Mouse (Mus musculus): ENCODE data around the gene Nedd9. TPM values are rescaled to one million over a fixed set of nuclear protein-coding genes. Genes with fewer than 3 reads are reported as not detected.

Gene Nedd9
- polyA plus RNA-seq, 1 experiment: 16.9 TPM

GRCm38 (mm10) chr13:41355552-41355951 lies 131.6 kb downstream of the Nedd9 start:
- TF ChIP-seq POLR2A (IDR thresholded peaks at IDR 0.05; ENCODE audit: borderline replicate concordance, low read depth, low read length) (no peak), CTCF (IDR thresholded peaks at IDR 0.05; ENCODE audit: low read depth, low read length) (no peak)
- 0 out of 2 replicates have a peak, but pooled peaks cover 4% of the 10 kb centered on the region for H3K4me1 ChIP-seq (ENCODE audit: control insufficient read depth, insufficient read depth, low read length)
- H3K4me3 ChIP-seq (ENCODE audit: insufficient read depth, low read length): no peak overlapping the region
- no peak overlapping the region for H3K27ac ChIP-seq (ENCODE audit: insufficient read depth, low read depth, low read length)

GRCm38 (mm10) chr13:41354591-41354990 lies 132.6 kb downstream of the Nedd9 start:
- Histone ChIP-seq H3K27ac (ENCODE audit: insufficient read depth, low read depth, low read length) (no peak overlapping the region), H3K4me1 (ENCODE audit: control insufficient read depth, insufficient read depth, low read length) (0 out of 2 replicates have a peak, but pooled peaks cover 4% of the 10 kb centered on the region), H3K4me3 (ENCODE audit: insufficient read depth, low read length) (no peak overlapping the region)
- TF ChIP-seq POLR2A (IDR thresholded peaks at IDR 0.05; ENCODE audit: borderline replicate concordance, low read depth, low read length) (no peak), CTCF (IDR thresholded peaks at IDR 0.05; ENCODE audit: low read depth, low read length) (no peak)

- H3K4me3 ChIP-seq (ENCODE audit: insufficient read depth, low read length): no peak overlapping the region
- H3K27ac ChIP-seq (ENCODE audit: insufficient read depth, low read depth, low read length): no peak overlapping the region
- 0 out of 2 replicates have a peak, but pooled peaks cover 4% of the 10 kb centered on the region for H3K4me1 ChIP-seq (ENCODE audit: control insufficient read depth, insufficient read depth, low read length)
- TF ChIP-seq CTCF (IDR thresholded peaks at IDR 0.05; ENCODE audit: low read depth, low read length): no peak
- TF ChIP-seq POLR2A (IDR thresholded peaks at IDR 0.05; ENCODE audit: borderline replicate concordance, low read depth, low read length): no peak
Observed at GRCm38 (mm10) chr13:41353676-41354075, 133.5 kb downstream of the Nedd9 start.

GRCm38 (mm10) chr13:41352352-41352751 lies 134.8 kb downstream of the Nedd9 start:
- no peak for TF ChIP-seq CTCF (IDR thresholded peaks at IDR 0.05; ENCODE audit: low read depth, low read length)
- H3K4me1 ChIP-seq (ENCODE audit: control insufficient read depth, insufficient read depth, low read length): 0 out of 2 replicates have a peak, but pooled peaks cover 4% of the 10 kb centered on the region

GRCm38 (mm10) chr13:41350589-41350988 lies 136.6 kb downstream of the Nedd9 start:
- no peak overlapping the region for H3K27ac ChIP-seq (ENCODE audit: insufficient read depth, low read depth, low read length)
- TF ChIP-seq POLR2A (IDR thresholded peaks at IDR 0.05; ENCODE audit: borderline replicate concordance, low read depth, low read length): no peak
- TF ChIP-seq CTCF (IDR thresholded peaks at IDR 0.05; ENCODE audit: low read depth, low read length): no peak
- peaks cover 7% of the 10 kb centered on the region for H3K4me1 ChIP-seq (ENCODE audit: control insufficient read depth, insufficient read depth, low read length)
- no peak overlapping the region for H3K4me3 ChIP-seq (ENCODE audit: insufficient read depth, low read length)

More at GRCm38 (mm10) chr13:41352352-41352751, 134.8 kb downstream of the Nedd9 start:
- Histone ChIP-seq H3K27ac (ENCODE audit: insufficient read depth, low read depth, low read length) (no peak overlapping the region), H3K4me3 (ENCODE audit: insufficient read depth, low read length) (no peak overlapping the region)

- H3K27ac ChIP-seq (ENCODE audit: insufficient read depth, low read depth, low read length): no peak overlapping the region
- TF ChIP-seq POLR2A (IDR thresholded peaks at IDR 0.05; ENCODE audit: borderline replicate concordance, low read depth, low read length): no peak
- no peak for TF ChIP-seq CTCF (IDR thresholded peaks at IDR 0.05; ENCODE audit: low read depth, low read length)
- H3K4me3 ChIP-seq (ENCODE audit: insufficient read depth, low read length): no peak overlapping the region
- peaks cover 9% of the 10 kb centered on the region for H3K4me1 ChIP-seq (ENCODE audit: control insufficient read depth, insufficient read depth, low read length)
Observed at GRCm38 (mm10) chr13:41349770-41350169, 137.4 kb downstream of the Nedd9 start.

- no peak overlapping the region for H3K27ac ChIP-seq (ENCODE audit: insufficient read depth, low read depth, low read length)
- no peak overlapping the region for H3K4me3 ChIP-seq (ENCODE audit: insufficient read depth, low read length)
- H3K4me1 ChIP-seq (ENCODE audit: control insufficient read depth, insufficient read depth, low read length): peaks cover 12% of the 10 kb centered on the region
- TF ChIP-seq CTCF (IDR thresholded peaks at IDR 0.05; ENCODE audit: low read depth, low read length) (no peak), POLR2A (IDR thresholded peaks at IDR 0.05; ENCODE audit: borderline replicate concordance, low read depth, low read length) (no peak)
Observed at GRCm38 (mm10) chr13:41345756-41346155, 141.4 kb downstream of the Nedd9 start.

GRCm38 (mm10) chr13:41345306-41345705 lies 141.9 kb downstream of the Nedd9 start:
- no peak for TF ChIP-seq CTCF (IDR thresholded peaks at IDR 0.05; ENCODE audit: low read depth, low read length)
- H3K4me1 ChIP-seq (ENCODE audit: control insufficient read depth, insufficient read depth, low read length): peaks cover 12% of the 10 kb centered on the region
- no peak overlapping the region for H3K4me3 ChIP-seq (ENCODE audit: insufficient read depth, low read length)
- no peak overlapping the region for H3K27ac ChIP-seq (ENCODE audit: insufficient read depth, low read depth, low read length)

- H3K27ac ChIP-seq (ENCODE audit: insufficient read depth, low read depth, low read length): no peak overlapping the region
- TF ChIP-seq CTCF (IDR thresholded peaks at IDR 0.05; ENCODE audit: low read depth, low read length) (no peak), POLR2A (IDR thresholded peaks at IDR 0.05; ENCODE audit: borderline replicate concordance, low read depth, low read length) (no peak)
- H3K4me3 ChIP-seq (ENCODE audit: insufficient read depth, low read length): no peak overlapping the region
- H3K4me1 ChIP-seq (ENCODE audit: control insufficient read depth, insufficient read depth, low read length): peaks cover 12% of the 10 kb centered on the region
Observed at GRCm38 (mm10) chr13:41343887-41344266, 143.3 kb downstream of the Nedd9 start.

- no peak overlapping the region for H3K4me3 ChIP-seq (ENCODE audit: insufficient read depth, low read length)
- H3K4me1 ChIP-seq (ENCODE audit: control insufficient read depth, insufficient read depth, low read length): peaks cover 12% of the 10 kb centered on the region
- no peak overlapping the region for H3K27ac ChIP-seq (ENCODE audit: insufficient read depth, low read depth, low read length)
- TF ChIP-seq POLR2A (IDR thresholded peaks at IDR 0.05; ENCODE audit: borderline replicate concordance, low read depth, low read length): no peak
- no peak for TF ChIP-seq CTCF (IDR thresholded peaks at IDR 0.05; ENCODE audit: low read depth, low read length)
Observed at GRCm38 (mm10) chr13:41343163-41343886, 143.8 kb downstream of the Nedd9 start.

Data from bone marrow macrophage, adult 2 months (primary cell).